Mouse (Mus musculus) kidney, adult 2 months (tissue): ENCODE data around the gene Cabp2. TPM values are rescaled to one million over a fixed set of nuclear protein-coding genes. Genes with fewer than 3 reads are reported as not detected.
"Not testable (repeated sequence)": the region's sequence is repeated elsewhere in the genome, so short reads cannot be mapped to it uniquely, and the experiment has no call there.

Source experiments
- DNase-seq: peaks from one replicate; pipeline ENCODE4 v3.0.0; 2021
- H3K27ac ChIP-seq: fragments of 200-500 bp; 2 replicates; pipeline ENCODE4 v1.5.1; 2012; ENCODE audit warnings: low read depth, low read length, control low read depth, inconsistent platforms; ENCODE audit not compliant: insufficient read depth
- H3K27me3 ChIP-seq: fragments of 200-500 bp; replicated peaks from 2 replicates; pipeline ENCODE4 v1.6.1; 2012; ENCODE audit warnings: mild to moderate bottlenecking, moderate library complexity, low read length, inconsistent platforms; ENCODE audit not compliant: control insufficient read depth, insufficient read depth
- H3K36me3 ChIP-seq: fragments of 200-500 bp; 2 replicates; pipeline ENCODE4 v1.6.1; 2012; ENCODE audit warnings: mild to moderate bottlenecking, moderate library complexity, low read length, inconsistent platforms; ENCODE audit not compliant: control insufficient read depth, insufficient read depth
- H3K4me1 ChIP-seq: fragments of 200-500 bp; 2 replicates; pipeline ENCODE4 v1.6.1; 2011; ENCODE audit warnings: low read length; ENCODE audit not compliant: control insufficient read depth, insufficient read depth
- H3K4me3 ChIP-seq: fragments of 200-500 bp; 2 replicates; pipeline ENCODE4 v1.5.1; 2011; ENCODE audit warnings: mild to moderate bottlenecking, low read depth, low read length, control low read depth; ENCODE audit not compliant: insufficient read depth
- CTCF ChIP-seq: fragments of 200-500 bp; conservative IDR thresholded peaks from 2 replicates; pipeline ENCODE4 v1.5.1; 2011; ENCODE audit warnings: low read depth, mild to moderate bottlenecking, control low read depth, low read length, moderate library complexity, mixed read lengths; ENCODE audit not compliant: insufficient read depth, insufficient read length
- POLR2A ChIP-seq: fragments of 200-500 bp; IDR thresholded peaks from one replicate; pipeline ENCODE4 v1.6.1; 2011; ENCODE audit warnings: low read depth, low read length, control low read depth
- WGBS: fragments of 180-500 bp; shearing (Covaris S2); methylation state at CpG from one replicate; pipeline ENCODE4 v1.1.7; 2018; 5-methylcytosine and 5-hydroxymethylcytosine counted together
- polyA plus RNA-seq: library from polyadenylated mRNA; depleted of rRNA; stranded (reverse); fragments of >200 nt; gene quantifications from 2 replicates; pipeline ENCODE4 v1.2.3, GENCODE M21; 2012

Gene Cabp2
- polyA plus RNA-seq, 1 experiment, result 0.66 TPM

GRCm38 (mm10) chr19:4042124-4042523 lies 39.3 kb upstream of the Cabp2 start:
- Histone ChIP-seq H3K4me3 (no peak overlapping the region), H3K27ac (no peak overlapping the region), H3K27me3 (no peaks in the 10 kb centered on the region), H3K4me1 (peaks cover 11% of the 10 kb centered on the region; the same call in 1 of the 2 replicates), H3K36me3 (no peaks in the 10 kb centered on the region)
- DNase-seq, result peak; percentile 47
- 65% methylated on average over 14 of the region's 14 CpGs for WGBS
- TF ChIP-seq CTCF (no peak), POLR2A (no peak)

GRCm38 (mm10) chr19:4044109-4044508 lies 37.3 kb upstream of the Cabp2 start:
- not testable (repeated sequence) for H3K36me3 ChIP-seq, H3K4me1 ChIP-seq, H3K4me3 ChIP-seq, H3K27ac ChIP-seq, DNase-seq, H3K27me3 ChIP-seq
- 86% methylated on average over 5 of the region's 5 CpGs for WGBS

- 34% methylated on average over 16 of the region's 16 CpGs for WGBS
- H3K4me1 ChIP-seq, result peaks cover 2% of the 10 kb centered on the region; the same call in 1 of the 2 replicates
Observed at GRCm38 (mm10) chr19:4045966-4046865, 35.2 kb upstream of the Cabp2 start, which contains the start of gene Gstp2. Gene Gstp2, minus strand, starts transcription at chr19:4046023.

GRCm38 (mm10) chr19:4046866-4047254 lies 34.5 kb upstream of the Cabp2 start:
- H3K36me3 ChIP-seq, result no peaks in the 10 kb centered on the region
- peaks cover 2% of the 10 kb centered on the region; the same call in 1 of the 2 replicates for H3K4me1 ChIP-seq
- H3K27me3 ChIP-seq, result no peaks in the 10 kb centered on the region
- no peak overlapping the region for H3K27ac ChIP-seq
- DNase-seq, result no peak
- no peak overlapping the region for H3K4me3 ChIP-seq
- TF ChIP-seq POLR2A (no peak), CTCF (no peak)
- 82% methylated on average over 8 of the region's 8 CpGs for WGBS

More at GRCm38 (mm10) chr19:4045966-4046865, 35.2 kb upstream of the Cabp2 start, which contains the start of gene Gstp2:
- TF ChIP-seq CTCF, result peak; percentile 56
- no peak for TF ChIP-seq POLR2A
- H3K4me3 ChIP-seq, result no peak within 1 kb of the TSS
- peak; percentile 95 for DNase-seq
- peak within 1 kb of the TSS; percentile 33; the same call in 1 of the 2 replicates for H3K27ac ChIP-seq
- no peaks in the 10 kb centered on the region for H3K36me3 ChIP-seq
- H3K27me3 ChIP-seq, result no peaks in the 10 kb centered on the region

- 20% methylated on average over 4 of the region's 4 CpGs for WGBS
- TF ChIP-seq POLR2A (no peak), CTCF (peak; percentile 84)
Observed at GRCm38 (mm10) chr19:4047859-4048258, 33.5 kb upstream of the Cabp2 start.

GRCm38 (mm10) chr19:4049069-4049468 lies 32.3 kb upstream of the Cabp2 start:
- DNase-seq, H3K27me3 ChIP-seq, H3K4me1 ChIP-seq, H3K4me3 ChIP-seq, H3K27ac ChIP-seq, H3K36me3 ChIP-seq: not testable (repeated sequence)
- 77% methylated on average over 5 of the region's 5 CpGs for WGBS
- TF ChIP-seq CTCF, result peak; percentile 34; the same call in 1 of the 2 replicates

More at GRCm38 (mm10) chr19:4047859-4048258, 33.5 kb upstream of the Cabp2 start:
- DNase-seq, result peak; percentile 88
- H3K27ac ChIP-seq, result no peak overlapping the region
- H3K27me3 ChIP-seq, result no peaks in the 10 kb centered on the region
- peaks cover 2% of the 10 kb centered on the region; the same call in 1 of the 2 replicates for H3K4me1 ChIP-seq
- no peaks in the 10 kb centered on the region for H3K36me3 ChIP-seq
- no peak overlapping the region for H3K4me3 ChIP-seq

- Histone ChIP-seq H3K36me3 (no peaks in the 10 kb centered on the region), H3K27ac (no peak overlapping the region), H3K4me1 (peaks cover 7% of the 10 kb centered on the region; the same call in 1 of the 2 replicates), H3K4me3 (no peak overlapping the region), H3K27me3 (no peaks in the 10 kb centered on the region)
- 95% methylated on average over 5 of the region's 5 CpGs for WGBS
- DNase-seq, result no peak
- no peak for TF ChIP-seq POLR2A
- 0 out of 2 replicates have a peak, but pooled peaks have one; percentile 9 for TF ChIP-seq CTCF
Observed at GRCm38 (mm10) chr19:4051016-4051415, 30.4 kb upstream of the Cabp2 start.
